Mouse (Mus musculus) hindbrain, postnatal 0 days (tissue): ENCODE measurements around the gene Grid2. TPM values are rescaled to one million over a fixed set of nuclear protein-coding genes. Genes with fewer than 3 reads are reported as not detected.

ENCODE experiments used
- ATAC-seq: fragments of 200-750 bp; cut with Nextera tagmentation; 2 replicates; pipeline ENCODE4 v1.8.0; 2017; ENCODE audit warnings: mild to moderate bottlenecking, moderate TSS enrichment, moderate library complexity
- DNase-seq: peaks from one replicate; pipeline ENCODE4 v3.0.0-alpha.2; 2015; ENCODE audit warnings: low spot score
- H3K27ac ChIP-seq: fragments of 300-500 bp; sonication (generic); 2 replicates; pipeline ENCODE4 v1.5.1; 2014; ENCODE audit warnings: mild to moderate bottlenecking
- H3K27me3 ChIP-seq: fragments of 300-500 bp; sonication (generic); 2 replicates; pipeline ENCODE4 v1.6.1; 2014; ENCODE audit warnings: low read length, mixed read lengths; ENCODE audit not compliant: insufficient read depth
- H3K36me3 ChIP-seq: fragments of 300-500 bp; sonication (generic); 2 replicates; pipeline ENCODE4 v1.6.1; 2014; ENCODE audit warnings: low read length, mixed read lengths; ENCODE audit not compliant: insufficient read depth
- H3K4me1 ChIP-seq: fragments of 300-500 bp; sonication (generic); 2 replicates; pipeline ENCODE4 v1.6.1; 2014; ENCODE audit warnings: antibody characterized with exemption, low read length, mixed read lengths; ENCODE audit not compliant: insufficient read depth
- H3K4me2 ChIP-seq: fragments of 300-500 bp; sonication (generic); 2 replicates; pipeline ENCODE4 v1.6.1; 2014; ENCODE audit warnings: low read depth, mild to moderate bottlenecking, low read length, moderate library complexity, mixed read lengths
- H3K4me3 ChIP-seq: fragments of 300-500 bp; sonication (generic); 2 replicates; pipeline ENCODE4 v1.5.1; 2014; ENCODE audit warnings: low read length
- H3K9ac ChIP-seq: fragments of 300-500 bp; sonication (generic); replicated peaks from 2 replicates; pipeline ENCODE4 v1.6.1; 2014; ENCODE audit warnings: mild to moderate bottlenecking, low read length, moderate library complexity, mixed read lengths
- H3K9me3 ChIP-seq: fragments of 300-500 bp; sonication (generic); 2 replicates; pipeline ENCODE4 v1.6.1; 2016; ENCODE audit warnings: low read length, mixed read lengths
- CTCF ChIP-seq: IDR thresholded peaks from 2 replicates; pipeline ENCODE4 v1.5.1; 2016; ENCODE audit warnings: antibody characterized with exemption, control low read depth, low read depth
- WGBS: fragments of 180-500 bp; shearing (Covaris S2); extraction: QIAGEN DNeasy Blood & Tissue Kit; methylation state at CpG from one replicate; pipeline ENCODE4 v1.1.7; 2014; 5-methylcytosine and 5-hydroxymethylcytosine counted together
- polyA plus RNA-seq: library from polyadenylated mRNA; unstranded; fragments of >200 nt; fragmentation: Nextera tagmentation; extraction: Ambion mirVana; gene quantifications from 2 replicates; pipeline ENCODE4 v1.2.1, GENCODE M21; 2015
- total RNA-seq: library from RNA; depleted of rRNA; stranded (reverse); fragments of >200 nt; gene quantifications from 2 replicates; pipeline ENCODE4 v1.2.3, GENCODE M21; 2014

Grid2 gene
- total and polyA plus RNA-seq, 2 experiments from 2014 or later, result 19.5 to 51.0 TPM

DNA sequence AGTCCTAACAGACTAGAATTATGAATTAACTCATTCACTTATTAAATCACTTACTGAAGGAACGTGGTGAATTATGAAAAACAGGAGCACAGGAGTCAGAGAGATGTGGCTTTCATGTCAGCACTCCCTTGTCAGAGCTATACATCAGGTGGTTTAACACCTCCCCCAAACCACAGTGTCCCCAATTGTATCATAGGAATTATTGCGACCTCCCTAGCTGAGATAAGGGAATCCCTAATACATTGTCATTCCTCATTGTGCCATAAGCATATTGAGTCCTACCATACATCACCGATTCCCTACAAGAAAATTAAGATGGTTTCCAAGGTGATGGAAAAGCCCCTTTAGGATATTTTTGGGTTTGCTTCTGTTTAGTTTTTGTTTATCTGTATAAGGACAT is 1224.2 kb downstream of the Grid2 start:
- no peaks in the 10 kb centered on the region for H3K27me3 ChIP-seq
- no peaks in the 10 kb centered on the region for H3K9me3 ChIP-seq
- no peak for TF ChIP-seq CTCF
- H3K9ac ChIP-seq, result no peak overlapping the region
- 71% methylated on average over 3 of the region's 3 CpGs for WGBS
- DNase-seq (no peak), ATAC-seq (no peak)
- H3K4me3 ChIP-seq, result no peak overlapping the region
- no peak overlapping the region for H3K27ac ChIP-seq
- no peak overlapping the region for H3K4me2 ChIP-seq
- no peaks in the 10 kb centered on the region for H3K36me3 ChIP-seq
- H3K4me1 ChIP-seq, result no peaks in the 10 kb centered on the region

- H3K4me2 ChIP-seq, result no peak overlapping the region
- H3K9ac ChIP-seq, result no peak overlapping the region
- H3K4me3 ChIP-seq, result no peak overlapping the region
- DNase-seq (no peak), ATAC-seq (no peak)
- H3K36me3 ChIP-seq, result no peaks in the 10 kb centered on the region
- no peak for TF ChIP-seq CTCF
- H3K9me3 ChIP-seq, result no peaks in the 10 kb centered on the region
- H3K27me3 ChIP-seq, result no peaks in the 10 kb centered on the region
- no peak overlapping the region for H3K27ac ChIP-seq
- WGBS, result 64% methylated on average over 2 of the region's 2 CpGs
- H3K4me1 ChIP-seq, result no peaks in the 10 kb centered on the region
Observed at GRCm38 (mm10) chr6:64480592-64480991, 1224.9 kb downstream of the Grid2 start.

GRCm38 (mm10) chr6:64490313-64491067 is 1234.8 kb downstream of the Grid2 start:
- TF ChIP-seq CTCF, result no peak
- Histone ChIP-seq H3K4me2 (no peak overlapping the region), H3K27me3 (no peaks in the 10 kb centered on the region), H3K4me3 (no peak overlapping the region), H3K9me3 (no peaks in the 10 kb centered on the region), H3K4me1 (no peaks in the 10 kb centered on the region), H3K36me3 (no peaks in the 10 kb centered on the region), H3K27ac (no peak overlapping the region), H3K9ac (no peak overlapping the region)
- ATAC-seq (peak; percentile 74), DNase-seq (peak; percentile 56)
- WGBS, result 49% methylated on average over 4 of the region's 4 CpGs

DNA sequence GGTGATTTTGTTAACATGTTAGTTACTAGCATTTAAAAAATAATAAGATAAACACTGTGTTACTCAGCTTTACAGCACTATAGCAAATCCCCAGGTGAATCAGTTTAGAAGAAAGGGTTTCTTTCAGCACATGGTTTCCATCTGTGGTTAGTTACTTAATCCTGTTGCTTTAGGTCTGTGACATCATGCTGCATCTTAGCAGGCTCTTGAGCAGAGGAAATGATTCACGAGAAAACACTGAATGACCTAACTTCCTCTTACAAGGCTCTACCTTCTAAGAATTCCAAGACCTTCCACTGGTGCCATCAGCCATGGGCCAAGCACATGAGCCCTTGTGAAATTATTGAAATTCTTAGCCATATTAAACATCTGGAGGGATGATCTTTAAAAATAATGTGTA is 1248.7 kb downstream of the Grid2 start:
- 82% methylated on average over 1 of the region's 1 CpGs for WGBS
- H3K4me2 ChIP-seq, result no peak overlapping the region
- H3K9ac ChIP-seq, result no peak overlapping the region
- H3K36me3 ChIP-seq, result no peaks in the 10 kb centered on the region
- no peaks in the 10 kb centered on the region for H3K27me3 ChIP-seq
- H3K4me1 ChIP-seq, result no peaks in the 10 kb centered on the region
- no peak overlapping the region for H3K27ac ChIP-seq
- DNase-seq (no peak), ATAC-seq (no peak)
- TF ChIP-seq CTCF, result no peak
- no peaks in the 10 kb centered on the region for H3K9me3 ChIP-seq
- no peak overlapping the region for H3K4me3 ChIP-seq

DNA sequence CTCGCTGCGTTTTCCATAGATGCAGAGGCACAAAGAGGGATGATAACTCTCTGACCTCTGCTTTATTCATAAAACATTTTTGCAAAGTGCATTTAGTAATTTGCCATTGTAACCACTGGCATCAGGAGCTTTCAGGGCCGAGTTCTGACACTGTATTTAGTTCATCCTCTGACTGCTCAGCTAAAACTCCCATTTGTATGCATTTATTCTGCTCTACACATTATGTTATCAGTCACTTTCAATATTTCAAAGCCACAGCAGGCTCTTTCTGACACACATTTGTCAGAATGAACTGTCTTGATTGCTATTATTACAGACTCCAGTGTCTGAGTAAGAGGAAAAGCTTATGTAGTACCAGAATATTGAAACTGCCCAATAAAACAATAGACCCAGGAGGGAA is 1286.5 kb downstream of the Grid2 start:
- Histone ChIP-seq H3K4me2 (no peak overlapping the region), H3K36me3 (no peaks in the 10 kb centered on the region), H3K4me1 (no peaks in the 10 kb centered on the region), H3K9me3 (no peaks in the 10 kb centered on the region), H3K27ac (no peak overlapping the region), H3K9ac (no peak overlapping the region), H3K4me3 (no peak overlapping the region), H3K27me3 (no peaks in the 10 kb centered on the region)
- WGBS, result 63% methylated on average over 3 of the region's 3 CpGs
- no peak for DNase-seq
- TF ChIP-seq CTCF, result no peak
- ATAC-seq, result no peak

DNA sequence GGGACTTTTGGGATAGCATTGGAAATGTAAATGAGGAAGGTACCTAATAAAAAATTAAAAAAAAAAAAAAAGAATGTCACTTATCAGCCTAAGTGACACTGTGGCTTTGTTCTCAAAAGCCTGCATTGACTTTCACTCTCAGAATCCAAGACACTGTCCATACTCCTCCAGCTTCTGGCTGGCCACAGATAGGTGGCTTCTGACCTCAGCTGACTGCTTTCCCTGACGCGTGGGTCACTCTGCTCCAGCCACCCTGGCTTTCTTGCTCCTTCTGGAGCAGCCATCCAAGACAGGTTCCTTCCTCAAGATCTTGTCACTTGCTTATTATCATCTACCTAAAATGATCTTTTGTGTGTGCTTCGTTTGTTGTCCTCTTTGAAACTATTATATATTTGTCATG is 1298.0 kb downstream of the Grid2 start:
- no peaks in the 10 kb centered on the region for H3K4me1 ChIP-seq
- H3K27me3 ChIP-seq, result no peaks in the 10 kb centered on the region
- no peak overlapping the region for H3K4me2 ChIP-seq
- DNase-seq (no peak), ATAC-seq (no peak)
- H3K9ac ChIP-seq, result no peak overlapping the region
- H3K9me3 ChIP-seq, result no peaks in the 10 kb centered on the region
- H3K27ac ChIP-seq, result no peak overlapping the region
- H3K36me3 ChIP-seq, result no peaks in the 10 kb centered on the region
- no peak overlapping the region for H3K4me3 ChIP-seq
- 84% methylated on average over 3 of the region's 3 CpGs for WGBS
- no peak for TF ChIP-seq CTCF

- Histone ChIP-seq H3K4me2 (no peak overlapping the region), H3K9me3 (no peaks in the 10 kb centered on the region), H3K4me3 (no peak overlapping the region), H3K36me3 (no peaks in the 10 kb centered on the region), H3K4me1 (no peaks in the 10 kb centered on the region), H3K27me3 (no peaks in the 10 kb centered on the region), H3K27ac (no peak overlapping the region), H3K9ac (no peak overlapping the region)
- TF ChIP-seq CTCF, result no peak
- 80% methylated on average over 4 of the region's 4 CpGs for WGBS
- ATAC-seq (no peak), DNase-seq (no peak)
Observed at GRCm38 (mm10) chr6:64555220-64555619, 1299.5 kb downstream of the Grid2 start.
